Mouse (Mus musculus): ENCODE measurements around the gene Rbp2.

Gene Rbp2

DNA sequence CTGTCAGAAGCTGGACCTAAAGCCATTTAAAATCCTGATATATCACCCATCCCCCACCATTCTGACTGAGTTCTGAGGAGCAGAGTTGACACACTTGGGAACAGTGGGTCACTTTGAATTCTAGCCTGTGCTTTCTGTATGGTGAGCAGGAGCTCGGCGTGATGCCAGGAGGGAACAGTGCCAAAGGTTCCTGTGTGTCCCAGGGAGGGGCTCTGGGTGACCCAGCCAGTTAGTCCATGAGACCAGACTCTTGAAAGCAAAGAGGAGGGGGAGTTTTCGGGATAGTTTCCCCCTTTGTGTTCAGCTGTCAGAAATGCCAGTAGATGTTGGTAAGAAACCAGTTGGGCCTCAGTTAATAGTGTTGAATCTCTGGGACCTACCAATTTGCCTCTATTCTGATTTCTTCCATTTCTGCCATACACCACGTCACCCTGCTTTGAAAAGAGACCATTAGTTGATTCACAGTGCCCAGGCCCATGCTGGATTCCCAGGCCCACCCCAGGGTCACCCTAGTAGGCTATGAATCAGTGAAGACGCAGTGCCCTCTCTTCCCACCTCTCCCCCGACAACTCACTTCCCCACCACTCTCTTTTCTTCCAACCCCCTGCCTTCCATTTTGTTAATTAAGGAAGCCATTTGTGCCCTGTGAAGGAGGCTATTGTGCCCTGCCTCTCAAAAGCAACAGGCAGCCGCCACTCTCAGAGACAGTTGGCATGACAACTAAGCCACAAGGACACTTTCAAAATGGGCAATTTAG lies 39.0 kb downstream of the Rbp2 start:
- no peak for DNase-seq (ENCODE audit: low spot score in 2 of 2)

DNA sequence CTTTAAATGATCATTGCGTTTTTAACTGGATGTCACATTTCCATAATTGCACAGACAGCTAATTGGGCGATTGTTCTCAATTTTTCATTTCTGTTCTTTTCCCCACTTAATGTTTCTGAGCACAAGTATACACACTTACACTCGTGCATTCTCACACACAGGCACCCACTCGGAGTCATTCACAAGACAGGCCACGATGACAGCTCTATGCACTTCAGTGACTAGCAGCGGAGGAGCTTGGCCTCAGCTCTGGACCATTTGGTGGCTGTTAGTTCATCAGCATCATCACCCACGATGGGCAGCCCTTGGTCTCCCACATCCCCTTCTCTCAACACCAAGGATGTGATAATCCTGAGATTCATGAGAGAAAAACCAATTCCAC lies 39.6 kb downstream of the Rbp2 start:
- DNase-seq (ENCODE audit: low spot score in 2 of 2) = no peak

DNA sequence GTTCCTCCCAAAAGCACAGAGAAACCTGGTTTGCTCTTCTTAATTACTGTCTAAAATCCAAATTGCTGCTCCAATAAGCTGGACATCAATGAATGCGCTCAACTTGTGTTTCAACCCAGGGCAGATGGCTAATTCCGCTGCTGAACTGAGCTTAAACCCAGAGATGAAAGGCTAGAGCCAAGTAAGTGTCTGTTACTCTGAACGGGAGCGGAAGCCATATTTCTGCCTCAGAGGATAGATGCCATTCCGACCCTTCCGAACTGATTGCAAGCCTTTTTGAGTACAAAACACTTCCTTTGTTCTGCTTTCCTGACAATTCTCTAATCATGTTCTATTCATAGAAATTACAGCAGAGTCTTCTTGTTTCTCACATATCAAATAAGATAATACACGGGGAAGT lies 41.3 kb downstream of the Rbp2 start:
- no peak for DNase-seq (ENCODE audit: low spot score in 2 of 2)

DNA sequence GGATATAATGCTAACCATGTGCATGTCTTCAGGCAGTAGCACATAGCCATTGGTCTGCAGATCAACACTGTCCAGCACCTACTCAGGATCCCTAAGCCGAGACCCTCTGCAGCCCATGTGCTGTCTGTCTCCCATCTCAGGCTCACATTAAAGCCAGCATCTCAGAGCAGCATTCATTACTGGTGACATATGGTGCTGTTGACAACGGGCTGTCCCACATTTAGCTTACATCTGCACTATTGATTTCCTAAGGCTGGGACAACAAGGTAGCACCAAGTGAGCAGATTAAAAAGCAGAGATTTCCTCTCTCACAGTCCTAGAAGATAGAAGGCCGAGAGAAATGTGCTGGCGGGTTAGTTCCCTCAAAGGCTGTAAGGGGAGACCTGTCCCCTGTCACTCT lies 43.9 kb downstream of the Rbp2 start:
- DNase-seq (ENCODE audit: low spot score in 2 of 2) = no peak

DNA sequence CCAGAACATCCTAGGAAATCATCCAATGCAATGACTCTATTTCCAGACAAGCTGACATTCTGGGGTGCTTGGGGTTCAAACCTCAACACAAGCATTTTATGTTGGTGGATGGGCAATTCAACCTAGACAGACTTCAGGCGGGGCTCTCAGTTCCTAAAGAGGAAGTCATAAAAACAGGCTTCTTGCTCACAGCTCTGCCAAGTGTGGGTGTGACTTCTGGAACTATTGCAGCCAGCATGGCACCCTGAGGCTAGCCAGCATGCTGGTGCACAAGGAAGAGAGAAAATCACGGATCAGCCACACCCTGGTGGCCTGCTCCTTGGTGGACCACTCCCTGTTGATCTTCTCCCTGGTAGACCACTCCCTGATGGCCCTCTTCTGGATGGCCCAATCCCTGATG lies 45.1 kb downstream of the Rbp2 start:
- no peak for DNase-seq (ENCODE audit: low spot score in 2 of 2)

DNA sequence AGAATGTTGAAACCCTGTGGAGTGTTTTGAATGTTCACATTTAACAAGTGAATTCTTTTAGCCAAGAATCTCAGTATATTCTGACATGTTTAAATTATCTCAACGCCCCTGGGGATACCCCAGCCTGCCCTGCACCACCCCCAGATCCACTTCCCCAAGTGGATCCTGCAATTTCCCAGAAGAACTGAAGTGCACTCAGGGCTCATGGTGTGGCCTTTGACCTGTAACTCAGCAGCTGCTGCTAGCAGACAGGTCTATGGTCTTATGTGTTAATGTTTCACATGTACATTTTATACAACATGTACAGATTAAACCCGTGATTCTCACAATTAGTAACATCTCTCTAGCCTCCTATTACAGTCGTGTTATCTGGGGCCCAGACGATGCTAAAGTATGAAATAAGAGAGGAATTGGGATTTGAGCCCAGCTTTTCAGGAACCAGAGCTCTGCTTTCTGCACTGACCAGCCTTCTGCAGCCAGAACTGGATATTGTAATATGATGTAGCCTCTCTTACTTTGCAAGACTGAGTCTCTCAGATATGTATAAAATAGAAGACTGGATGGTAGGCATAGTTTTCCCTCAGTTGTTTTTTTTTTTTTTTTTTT lies 48.9 kb downstream of the Rbp2 start:
- DNase-seq (ENCODE audit: low spot score in 2 of 2) = no peak

GRCm38 (mm10) chr9:98535763-98536162 lies 49.8 kb downstream of the Rbp2 start:
- no peak for DNase-seq (ENCODE audit: low spot score in 2 of 2)

DNA sequence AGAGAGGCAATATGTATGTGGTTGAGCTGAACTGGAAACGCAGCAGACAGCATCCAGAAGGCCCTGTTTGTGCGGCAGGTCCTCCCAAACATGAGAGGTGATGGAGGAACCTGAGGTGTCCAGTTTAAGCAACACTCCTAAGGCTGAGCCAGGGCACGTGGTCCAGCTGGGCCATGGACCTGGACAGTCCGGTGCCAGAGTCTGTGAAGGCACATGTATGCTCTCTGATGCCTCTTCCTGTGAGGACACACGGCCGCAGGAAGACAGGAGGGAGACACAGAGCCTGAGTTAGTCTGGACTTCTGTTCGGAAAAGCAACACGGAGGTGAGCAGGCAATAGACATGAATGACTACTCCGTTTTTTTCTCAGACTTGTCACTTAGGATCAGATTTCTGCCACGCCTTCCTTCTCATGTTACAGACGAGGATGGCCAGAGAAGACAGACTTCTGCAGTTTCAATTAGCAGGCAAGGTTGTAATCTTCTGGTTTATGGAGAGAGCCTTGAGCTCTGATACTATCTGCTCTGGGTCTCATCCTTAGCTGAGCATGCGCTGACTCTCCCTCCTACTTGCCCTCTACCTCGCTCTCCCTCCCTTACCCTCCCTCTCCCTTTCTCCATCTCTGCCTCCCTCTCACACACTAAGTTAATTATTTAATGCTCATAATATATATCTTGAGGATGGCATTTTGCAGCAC lies 52.2 kb downstream of the Rbp2 start:
- no peak for DNase-seq (ENCODE audit: low spot score in 2 of 2)

- DNase-seq (ENCODE audit: low spot score in 2 of 2) = peak; percentile 62 to 64
Measured at GRCm38 (mm10) chr9:98538713-98539360, 52.9 kb downstream of the Rbp2 start.

DNA sequence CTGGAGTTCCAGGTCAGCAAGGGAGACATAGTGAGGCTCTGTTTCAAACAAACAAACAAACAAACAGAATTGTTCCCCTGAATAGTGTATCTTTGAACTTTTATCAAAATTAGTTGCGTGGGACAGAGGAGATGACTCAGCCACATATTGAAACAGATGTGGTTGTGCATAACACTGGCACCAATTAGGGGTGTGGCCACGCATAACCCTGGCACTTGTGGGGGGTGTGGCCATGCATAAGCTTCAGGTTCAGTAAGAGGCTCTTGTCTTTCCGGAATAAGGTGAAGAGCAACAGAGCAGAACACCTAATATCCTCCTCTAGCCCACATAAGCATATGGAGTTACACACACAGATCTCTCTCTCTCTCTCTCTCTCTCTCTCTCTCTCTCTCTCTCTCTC lies 58.1 kb downstream of the Rbp2 start:
- no peak for DNase-seq (ENCODE audit: low spot score in 2 of 2)

Measured in right cerebral cortex, postnatal 36 days (tissue).